Mouse (Mus musculus): ENCODE measurements around the gene Dgka. TPM values are rescaled to one million over a fixed set of nuclear protein-coding genes. Genes with fewer than 3 reads are reported as not detected.

The Dgka gene
- total RNA-seq, 1 experiment: 11.9 TPM

GRCm38 (mm10) chr10:128746972-128747645, 2.5 kb upstream of the Dgka start:
- Histone ChIP-seq H3K27ac (ENCODE audit: insufficient read depth, low read depth, low read length, poor library complexity, severe bottlenecking) (peak overlapping the region; percentile 91), H3K4me1 (ENCODE audit: control insufficient read depth in 2 of 2, insufficient read depth in 2 of 2, low read length in 2 of 2, poor library complexity in 1 of 2) (peaks cover 7 to 17% of the 10 kb centered on the region in 2 experiments), H3K9me3 (ENCODE audit: control insufficient read depth, insufficient read depth, low read depth, low read length) (no peaks in the 10 kb centered on the region), H3K4me3 (ENCODE audit: insufficient read depth in 1 of 2, low read depth in 1 of 2, low read length in 2 of 2, poor library complexity in 1 of 2, severe bottlenecking in 1 of 2) (peak overlapping the region; percentile 76 to 77), H3K36me3 (ENCODE audit: control insufficient read depth, insufficient read depth, low read length, poor library complexity, severe bottlenecking) (no peaks in the 10 kb centered on the region), H3K9ac (ENCODE audit: insufficient read depth, low read depth, low read length, poor library complexity, severe bottlenecking) (peak overlapping the region; percentile 83; the same call in 1 of the 2 replicates)
- DNase-seq (ENCODE audit: low read depth, low spot score): no peak
- TF ChIP-seq HCFC1 (IDR thresholded peaks at IDR 0.05; ENCODE audit: borderline replicate concordance, insufficient read depth, low read length) (no peak), MAFK (IDR thresholded peaks at IDR 0.05; ENCODE audit: insufficient read depth, low read depth, low read length) (no peak), CHD2 (IDR thresholded peaks at IDR 0.05; ENCODE audit: low read depth, low read length) (no peak), ZNF384 (IDR thresholded peaks at IDR 0.05; ENCODE audit: low read depth, low read length) (peak; percentile 88; the same call in 1 of the 2 replicates), ZC3H11A (IDR thresholded peaks at IDR 0.05; ENCODE audit: borderline replicate concordance, low read depth, low read length) (no peak)
- in situ Hi-C loops (cut with MboI; ENCODE audit: low sequenced_read_pairs in 2 of 2, unreplicated experiment in 2 of 2): no loop called here

- TF ChIP-seq ZNF384 (IDR thresholded peaks at IDR 0.05; ENCODE audit: low read depth, low read length): no peak
- no peak for TF ChIP-seq HCFC1 (IDR thresholded peaks at IDR 0.05; ENCODE audit: borderline replicate concordance, insufficient read depth, low read length)
- no peak for TF ChIP-seq ZC3H11A (IDR thresholded peaks at IDR 0.05; ENCODE audit: borderline replicate concordance, low read depth, low read length)
- TF ChIP-seq MAFK (IDR thresholded peaks at IDR 0.05; ENCODE audit: insufficient read depth, low read depth, low read length): no peak
- TF ChIP-seq CHD2 (IDR thresholded peaks at IDR 0.05; ENCODE audit: low read depth, low read length): no peak
- Histone ChIP-seq H3K4me1 (ENCODE audit: control insufficient read depth in 2 of 2, insufficient read depth in 2 of 2, low read length in 2 of 2, poor library complexity in 1 of 2) (peaks cover 12 to 17% of the 10 kb centered on the region in 2 experiments), H3K27ac (ENCODE audit: insufficient read depth, low read depth, low read length, poor library complexity, severe bottlenecking) (peak overlapping the region; percentile 91; the same call in 1 of the 2 replicates), H3K36me3 (ENCODE audit: control insufficient read depth, insufficient read depth, low read length, poor library complexity, severe bottlenecking) (no peaks in the 10 kb centered on the region), H3K9ac (ENCODE audit: insufficient read depth, low read depth, low read length, poor library complexity, severe bottlenecking) (no peak overlapping the region; the same call in 1 of the 2 replicates), H3K9me3 (ENCODE audit: control insufficient read depth, insufficient read depth, low read depth, low read length) (no peaks in the 10 kb centered on the region), H3K4me3 (ENCODE audit: insufficient read depth in 1 of 2, low read depth in 1 of 2, low read length in 2 of 2, poor library complexity in 1 of 2, severe bottlenecking in 1 of 2) (no peak overlapping the region)
- DNase-seq (ENCODE audit: low read depth, low spot score): no peak
- in situ Hi-C loops (cut with MboI; ENCODE audit: low sequenced_read_pairs in 2 of 2, unreplicated experiment in 2 of 2): no loop called here
Measured at GRCm38 (mm10) chr10:128745946-128746613, 1.4 kb upstream of the Dgka start.

DNA sequence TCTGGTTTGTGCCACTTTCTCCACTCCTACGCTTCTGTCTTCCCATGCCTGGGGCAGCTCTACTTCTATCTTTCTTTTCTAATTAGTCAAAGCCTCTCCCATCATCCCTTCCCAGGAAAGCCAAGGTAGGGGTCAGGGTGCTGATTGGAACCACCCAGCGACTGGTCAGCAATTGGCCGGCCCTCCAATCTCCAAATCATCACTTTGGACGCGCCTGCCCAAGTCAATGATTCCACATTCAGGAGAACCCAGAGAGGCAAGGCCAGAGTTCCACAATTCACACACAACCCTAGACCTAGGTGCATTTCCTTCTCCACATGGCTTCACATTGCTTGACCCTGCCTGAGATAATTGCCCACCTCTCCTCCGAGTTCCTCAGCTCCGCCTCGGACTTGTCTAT, 444 bp downstream of the Dgka start:
- in situ Hi-C loops (cut with MboI; ENCODE audit: low sequenced_read_pairs in 2 of 2, unreplicated experiment in 2 of 2): no loop called here
- no peak overlapping the region for H3K27ac ChIP-seq (ENCODE audit: insufficient read depth, low read depth, low read length, poor library complexity, severe bottlenecking)
- H3K9me3 ChIP-seq (ENCODE audit: control insufficient read depth, insufficient read depth, low read depth, low read length): no peaks in the 10 kb centered on the region
- peak overlapping the region; percentile 82 to 89 for H3K4me3 ChIP-seq (ENCODE audit: insufficient read depth in 1 of 2, low read depth in 1 of 2, low read length in 2 of 2, poor library complexity in 1 of 2, severe bottlenecking in 1 of 2)
- peak overlapping the region; percentile 80 for H3K9ac ChIP-seq (ENCODE audit: insufficient read depth, low read depth, low read length, poor library complexity, severe bottlenecking)
- DNase-seq (ENCODE audit: low read depth, low spot score): no peak
- TF ChIP-seq ZC3H11A (IDR thresholded peaks at IDR 0.05; ENCODE audit: borderline replicate concordance, low read depth, low read length) (no peak), CHD2 (IDR thresholded peaks at IDR 0.05; ENCODE audit: low read depth, low read length) (no peak), HCFC1 (IDR thresholded peaks at IDR 0.05; ENCODE audit: borderline replicate concordance, insufficient read depth, low read length) (no peak), ZNF384 (IDR thresholded peaks at IDR 0.05; ENCODE audit: low read depth, low read length) (no peak), MAFK (IDR thresholded peaks at IDR 0.05; ENCODE audit: insufficient read depth, low read depth, low read length) (no peak)
- H3K4me1 ChIP-seq (ENCODE audit: control insufficient read depth in 2 of 2, insufficient read depth in 2 of 2, low read length in 2 of 2, poor library complexity in 1 of 2): peaks cover 12 to 17% of the 10 kb centered on the region in 2 experiments
- H3K36me3 ChIP-seq (ENCODE audit: control insufficient read depth, insufficient read depth, low read length, poor library complexity, severe bottlenecking): no peaks in the 10 kb centered on the region

DNA sequence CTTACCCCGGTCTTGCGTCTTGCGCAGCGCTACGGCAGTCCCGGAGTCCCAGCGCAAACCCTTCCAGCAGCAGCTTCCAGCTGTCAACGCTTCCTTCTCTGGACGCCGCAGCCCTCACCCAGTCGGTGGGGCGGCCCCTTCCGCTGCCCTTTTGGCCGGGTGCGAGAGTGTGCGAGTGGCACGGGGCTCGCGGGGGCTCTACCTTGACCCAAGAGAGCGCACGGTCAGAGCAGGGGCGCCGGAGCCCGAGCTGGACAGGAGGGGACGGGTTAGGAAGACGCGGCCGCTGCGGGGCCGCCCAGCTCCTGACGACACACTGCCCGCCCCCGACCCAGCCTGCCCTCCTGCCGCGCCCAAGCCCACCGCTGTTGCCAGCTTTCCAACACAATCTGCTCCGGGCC, 864 bp downstream of the Dgka start:
- Histone ChIP-seq H3K4me3 (ENCODE audit: insufficient read depth in 1 of 2, low read depth in 1 of 2, low read length in 2 of 2, poor library complexity in 1 of 2, severe bottlenecking in 1 of 2) (peak overlapping the region; percentile 82 to 89), H3K27ac (ENCODE audit: insufficient read depth, low read depth, low read length, poor library complexity, severe bottlenecking) (0 out of 2 replicates have a peak overlapping the region, but pooled peaks have one; percentile 23), H3K9me3 (ENCODE audit: control insufficient read depth, insufficient read depth, low read depth, low read length) (no peaks in the 10 kb centered on the region), H3K9ac (ENCODE audit: insufficient read depth, low read depth, low read length, poor library complexity, severe bottlenecking) (peak overlapping the region; percentile 80), H3K4me1 (ENCODE audit: control insufficient read depth in 2 of 2, insufficient read depth in 2 of 2, low read length in 2 of 2, poor library complexity in 1 of 2) (peaks cover 14 to 17% of the 10 kb centered on the region in 2 experiments), H3K36me3 (ENCODE audit: control insufficient read depth, insufficient read depth, low read length, poor library complexity, severe bottlenecking) (no peaks in the 10 kb centered on the region)
- DNase-seq (ENCODE audit: low read depth, low spot score): no peak
- TF ChIP-seq ZNF384 (IDR thresholded peaks at IDR 0.05; ENCODE audit: low read depth, low read length) (no peak), ZC3H11A (IDR thresholded peaks at IDR 0.05; ENCODE audit: borderline replicate concordance, low read depth, low read length) (no peak), HCFC1 (IDR thresholded peaks at IDR 0.05; ENCODE audit: borderline replicate concordance, insufficient read depth, low read length) (no peak), CHD2 (IDR thresholded peaks at IDR 0.05; ENCODE audit: low read depth, low read length) (no peak), MAFK (IDR thresholded peaks at IDR 0.05; ENCODE audit: insufficient read depth, low read depth, low read length) (no peak)
- in situ Hi-C loops (cut with MboI; ENCODE audit: low sequenced_read_pairs in 2 of 2, unreplicated experiment in 2 of 2): no loop called here

Data from ES-E14 (cell line).